Mouse (Mus musculus): ENCODE results near the gene Aknad1. TPM values are rescaled to one million over a fixed set of nuclear protein-coding genes. Genes with fewer than 3 reads are reported as not detected.

Gene Aknad1
- total and polyA plus RNA-seq, 2 experiments from 2014 or later: not detected

- no peak overlapping the region for H3K27ac ChIP-seq (ENCODE audit: low read depth, low read length)
- no peaks in the 10 kb centered on the region for H3K9me3 ChIP-seq (ENCODE audit: low read length)
- no peak for TF ChIP-seq CTCF (IDR thresholded peaks at IDR 0.05; ENCODE audit: low read depth)
- no peak overlapping the region for H3K4me2 ChIP-seq (ENCODE audit: low read depth)
- ATAC-seq (no peak), DNase-seq (no peak)
- WGBS: 92% methylated on average over 5 of the region's 5 CpGs
- no peak overlapping the region for H3K4me3 ChIP-seq (ENCODE audit: low read depth, low read length)
- H3K36me3 ChIP-seq (ENCODE audit: insufficient read depth): no peaks in the 10 kb centered on the region
- H3K27me3 ChIP-seq (ENCODE audit: insufficient read depth, low read length): no peaks in the 10 kb centered on the region
- no peaks in the 10 kb centered on the region for H3K4me1 ChIP-seq (ENCODE audit: insufficient read depth)
- H3K9ac ChIP-seq: no peak overlapping the region
Observed at GRCm38 (mm10) chr3:108711296-108711695, 28.2 kb upstream of the Aknad1 start.

- ATAC-seq: peak; percentile 20; the same call in 1 of the 2 replicates
- no peaks in the 10 kb centered on the region for H3K27me3 ChIP-seq (ENCODE audit: insufficient read depth, low read length)
- no peaks in the 10 kb centered on the region for H3K4me1 ChIP-seq (ENCODE audit: insufficient read depth)
- H3K4me3 ChIP-seq (ENCODE audit: low read depth, low read length): no peak overlapping the region
- no peaks in the 10 kb centered on the region for H3K36me3 ChIP-seq (ENCODE audit: insufficient read depth)
- 26% methylated on average over 3 of the region's 3 CpGs for WGBS
- H3K9me3 ChIP-seq (ENCODE audit: low read length): no peaks in the 10 kb centered on the region
- no peak overlapping the region for H3K4me2 ChIP-seq (ENCODE audit: low read depth)
- H3K9ac ChIP-seq: no peak overlapping the region
- no peak for DNase-seq
- no peak overlapping the region for H3K27ac ChIP-seq (ENCODE audit: low read depth, low read length)
- no peak for TF ChIP-seq CTCF (IDR thresholded peaks at IDR 0.05; ENCODE audit: low read depth)
Observed at GRCm38 (mm10) chr3:108713065-108713675, 26.3 kb upstream of the Aknad1 start.

DNA sequence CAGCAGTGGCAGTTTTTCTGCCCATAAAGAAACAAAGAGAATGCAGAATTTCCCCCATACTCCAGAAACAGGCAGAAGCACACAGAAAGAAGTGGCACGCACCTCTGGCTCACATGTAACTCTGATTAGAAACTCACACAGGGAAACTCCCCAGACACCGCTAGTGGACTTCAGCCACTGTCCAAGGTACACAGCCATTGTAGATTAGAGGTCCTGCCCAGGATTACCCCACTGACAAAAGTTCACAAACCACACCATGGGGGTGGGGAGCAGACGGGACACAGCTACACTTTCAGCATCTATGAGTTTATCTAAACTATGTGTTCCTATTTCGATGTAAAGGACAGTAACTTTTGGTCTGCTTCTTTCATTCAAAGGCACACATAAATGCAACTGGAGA is 24.6 kb upstream of the Aknad1 start:
- 97% methylated on average over 4 of the region's 4 CpGs for WGBS
- ATAC-seq: no peak

DNA sequence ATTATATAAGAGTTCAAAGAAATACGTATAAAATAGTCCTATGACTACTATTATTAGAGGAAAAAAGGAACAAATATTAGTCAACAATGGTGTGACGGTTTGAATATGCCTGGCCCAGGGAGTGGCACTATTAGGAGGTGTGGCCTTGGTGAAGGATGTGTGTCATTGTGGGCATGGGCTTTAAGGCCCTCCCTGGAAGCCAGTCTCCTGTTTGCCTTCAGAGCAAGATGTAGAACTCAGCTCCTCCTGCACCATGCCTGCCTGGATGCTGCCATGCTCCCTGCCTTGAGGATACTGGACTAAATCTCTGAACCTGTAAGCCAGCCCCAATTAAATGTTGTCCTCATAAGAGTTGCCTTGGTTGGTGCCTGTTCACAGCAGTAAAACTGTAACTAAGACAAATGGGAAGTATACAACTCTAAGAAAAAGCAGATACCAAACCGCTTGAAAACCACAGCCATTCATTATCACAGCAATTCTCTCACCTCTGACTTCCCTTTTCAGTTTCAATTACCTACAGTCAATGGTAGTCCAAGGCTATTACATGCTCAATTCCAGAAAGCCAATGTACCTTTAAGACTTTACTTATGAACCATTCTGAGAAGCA is 21.5 kb upstream of the Aknad1 start:
- Histone ChIP-seq H3K36me3 (ENCODE audit: insufficient read depth) (no peaks in the 10 kb centered on the region), H3K4me1 (ENCODE audit: insufficient read depth) (peaks cover 6% of the 10 kb centered on the region; the same call in 1 of the 2 replicates), H3K9me3 (ENCODE audit: low read length) (no peaks in the 10 kb centered on the region), H3K27ac (ENCODE audit: low read depth, low read length) (no peak overlapping the region), H3K9ac (no peak overlapping the region), H3K4me2 (ENCODE audit: low read depth) (no peak overlapping the region), H3K27me3 (ENCODE audit: insufficient read depth, low read length) (no peaks in the 10 kb centered on the region), H3K4me3 (ENCODE audit: low read depth, low read length) (no peak overlapping the region)
- 92% methylated on average over 3 of the region's 3 CpGs for WGBS
- TF ChIP-seq CTCF (IDR thresholded peaks at IDR 0.05; ENCODE audit: low read depth): no peak
- ATAC-seq (no peak), DNase-seq (no peak)

More for the DNA sequence above, 24.6 kb upstream of the Aknad1 start:
- Histone ChIP-seq H3K36me3 (ENCODE audit: insufficient read depth) (no peaks in the 10 kb centered on the region), H3K27me3 (ENCODE audit: insufficient read depth, low read length) (no peaks in the 10 kb centered on the region), H3K27ac (ENCODE audit: low read depth, low read length) (no peak overlapping the region), H3K9ac (no peak overlapping the region), H3K4me2 (ENCODE audit: low read depth) (no peak overlapping the region), H3K9me3 (ENCODE audit: low read length) (no peaks in the 10 kb centered on the region), H3K4me1 (ENCODE audit: insufficient read depth) (no peaks in the 10 kb centered on the region), H3K4me3 (ENCODE audit: low read depth, low read length) (no peak overlapping the region)
- DNase-seq: no peak
- no peak for TF ChIP-seq CTCF (IDR thresholded peaks at IDR 0.05; ENCODE audit: low read depth)

DNA sequence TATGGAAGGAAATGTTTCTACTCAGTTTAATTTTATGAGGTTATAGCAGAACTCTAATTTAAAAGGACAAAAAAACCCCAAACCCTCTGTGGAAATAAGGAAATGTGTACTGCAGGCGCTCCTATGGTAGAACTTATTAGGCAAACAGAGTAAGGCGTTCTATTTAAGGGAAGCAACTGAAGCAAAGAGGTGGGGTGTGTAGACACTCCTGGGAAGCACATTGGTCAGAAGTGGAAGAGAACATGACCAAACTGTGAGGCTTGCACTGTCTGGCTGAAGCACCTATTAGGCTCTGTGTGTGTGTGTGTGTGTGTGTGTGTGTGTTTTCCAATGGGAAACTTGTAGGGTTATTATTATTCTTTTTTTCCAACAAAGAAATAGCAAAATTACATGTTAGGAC is 20.1 kb upstream of the Aknad1 start:
- ATAC-seq (no peak), DNase-seq (no peak)
- H3K4me3 ChIP-seq (ENCODE audit: low read depth, low read length): no peak overlapping the region
- no peak for TF ChIP-seq CTCF (IDR thresholded peaks at IDR 0.05; ENCODE audit: low read depth)
- no peaks in the 10 kb centered on the region for H3K27me3 ChIP-seq (ENCODE audit: insufficient read depth, low read length)
- WGBS: 77% methylated on average over 2 of the region's 2 CpGs
- H3K4me1 ChIP-seq (ENCODE audit: insufficient read depth): peaks cover 6% of the 10 kb centered on the region; the same call in 1 of the 2 replicates
- no peak overlapping the region for H3K4me2 ChIP-seq (ENCODE audit: low read depth)
- H3K9ac ChIP-seq: no peak overlapping the region
- no peaks in the 10 kb centered on the region for H3K36me3 ChIP-seq (ENCODE audit: insufficient read depth)
- H3K9me3 ChIP-seq (ENCODE audit: low read length): no peaks in the 10 kb centered on the region
- H3K27ac ChIP-seq (ENCODE audit: low read depth, low read length): no peak overlapping the region

DNA sequence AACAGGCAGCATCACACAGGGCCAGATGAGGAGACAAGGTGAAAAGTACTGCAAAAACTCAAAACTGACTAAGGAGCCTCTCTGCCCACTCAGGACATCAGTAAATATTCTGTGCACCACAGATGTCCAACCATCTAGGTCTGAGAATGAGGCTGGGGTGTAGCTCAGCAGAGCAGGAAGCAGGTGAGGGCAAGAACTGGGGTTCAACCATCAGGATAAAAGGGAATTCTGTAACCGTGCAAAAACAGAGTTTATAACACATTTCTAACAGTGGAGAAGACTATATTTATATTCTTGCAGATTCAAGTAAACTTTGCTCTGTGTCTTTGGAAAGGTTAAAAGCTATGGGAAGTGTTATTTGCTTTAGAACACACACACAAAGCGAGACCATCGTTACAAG is 19.7 kb upstream of the Aknad1 start:
- no peaks in the 10 kb centered on the region for H3K9me3 ChIP-seq (ENCODE audit: low read length)
- no peaks in the 10 kb centered on the region for H3K27me3 ChIP-seq (ENCODE audit: insufficient read depth, low read length)
- H3K27ac ChIP-seq (ENCODE audit: low read depth, low read length): no peak overlapping the region
- H3K4me3 ChIP-seq (ENCODE audit: low read depth, low read length): no peak overlapping the region
- H3K36me3 ChIP-seq (ENCODE audit: insufficient read depth): no peaks in the 10 kb centered on the region
- ATAC-seq (no peak), DNase-seq (no peak)
- no peak overlapping the region for H3K4me2 ChIP-seq (ENCODE audit: low read depth)
- H3K4me1 ChIP-seq (ENCODE audit: insufficient read depth): peaks cover 6% of the 10 kb centered on the region; the same call in 1 of the 2 replicates
- no peak overlapping the region for H3K9ac ChIP-seq
- 76% methylated on average over 3 of the region's 3 CpGs for WGBS
- TF ChIP-seq CTCF (IDR thresholded peaks at IDR 0.05; ENCODE audit: low read depth): no peak

Measured in forebrain, postnatal 0 days (tissue).